Mouse (Mus musculus): ENCODE results near the gene Qtrt1. TPM values are rescaled to one million over a fixed set of nuclear protein-coding genes. Genes with fewer than 3 reads are reported as not detected.

Qtrt1 gene
- polyA plus RNA-seq, 1 experiment = 29.5 TPM

GRCm38 (mm10) chr9:21383966-21384365, 27.7 kb upstream of the Qtrt1 start:
- Histone ChIP-seq H3K4me1 (ENCODE audit: control insufficient read depth, insufficient read depth, low read length) (0 out of 2 replicates have a peak, but pooled peaks cover 4% of the 10 kb centered on the region), H3K4me3 (replicated peaks; ENCODE audit: extremely low read depth, low read depth, low read length) (no peak overlapping the region)
- TF ChIP-seq POLR2A (IDR thresholded peaks at IDR 0.05; ENCODE audit: borderline replicate concordance, extremely low read depth, low read depth, low read length) (no peak), CTCF (IDR thresholded peaks at IDR 0.05; ENCODE audit: insufficient read depth, low read length) (no peak)
- no peak for DNase-seq

- DNase-seq = no peak
- WGBS = 91% methylated on average over 10 of the region's 10 CpGs
- no peak for TF ChIP-seq POLR2A (IDR thresholded peaks at IDR 0.05; ENCODE audit: borderline replicate concordance, extremely low read depth, low read depth, low read length)
- no peak for TF ChIP-seq CTCF (IDR thresholded peaks at IDR 0.05; ENCODE audit: insufficient read depth, low read length)
- Histone ChIP-seq H3K4me3 (replicated peaks; ENCODE audit: extremely low read depth, low read depth, low read length) (no peak overlapping the region), H3K4me1 (ENCODE audit: control insufficient read depth, insufficient read depth, low read length) (no peaks in the 10 kb centered on the region)
These were observed 18.9 kb upstream of the Qtrt1 start for GRCm38 (mm10) chr9:21392646-21393175.

- no peak for DNase-seq
- Histone ChIP-seq H3K4me1 (ENCODE audit: control insufficient read depth, insufficient read depth, low read length) (no peaks in the 10 kb centered on the region), H3K4me3 (replicated peaks; ENCODE audit: extremely low read depth, low read depth, low read length) (no peak overlapping the region)
- WGBS = 85% methylated on average over 3 of the region's 3 CpGs
- no peak for TF ChIP-seq CTCF (IDR thresholded peaks at IDR 0.05; ENCODE audit: insufficient read depth, low read length)
- no peak for TF ChIP-seq POLR2A (IDR thresholded peaks at IDR 0.05; ENCODE audit: borderline replicate concordance, extremely low read depth, low read depth, low read length)
These were observed 15.9 kb upstream of the Qtrt1 start for GRCm38 (mm10) chr9:21395692-21396091.

GRCm38 (mm10) chr9:21397170-21397569, 14.5 kb upstream of the Qtrt1 start:
- Histone ChIP-seq H3K4me1 (ENCODE audit: control insufficient read depth, insufficient read depth, low read length) (no peaks in the 10 kb centered on the region), H3K4me3 (replicated peaks; ENCODE audit: extremely low read depth, low read depth, low read length) (no peak overlapping the region)
- 97% methylated on average over 3 of the region's 3 CpGs for WGBS
- TF ChIP-seq POLR2A (IDR thresholded peaks at IDR 0.05; ENCODE audit: borderline replicate concordance, extremely low read depth, low read depth, low read length) = no peak
- TF ChIP-seq CTCF (IDR thresholded peaks at IDR 0.05; ENCODE audit: insufficient read depth, low read length) = no peak
- DNase-seq = no peak

- H3K4me1 ChIP-seq (ENCODE audit: control insufficient read depth, insufficient read depth, low read length) = no peaks in the 10 kb centered on the region
- H3K4me3 ChIP-seq (replicated peaks; ENCODE audit: extremely low read depth, low read depth, low read length) = no peak overlapping the region
- DNase-seq = no peak
- no peak for TF ChIP-seq CTCF (IDR thresholded peaks at IDR 0.05; ENCODE audit: insufficient read depth, low read length)
- TF ChIP-seq POLR2A (IDR thresholded peaks at IDR 0.05; ENCODE audit: borderline replicate concordance, extremely low read depth, low read depth, low read length) = no peak
- 92% methylated on average over 9 of the region's 9 CpGs for WGBS
These were observed 10.6 kb upstream of the Qtrt1 start for GRCm38 (mm10) chr9:21401042-21401441.

- TF ChIP-seq CTCF (IDR thresholded peaks at IDR 0.05; ENCODE audit: insufficient read depth, low read length) (no peak), POLR2A (IDR thresholded peaks at IDR 0.05; ENCODE audit: borderline replicate concordance, extremely low read depth, low read depth, low read length) (no peak)
- Histone ChIP-seq H3K4me1 (ENCODE audit: control insufficient read depth, insufficient read depth, low read length) (no peaks in the 10 kb centered on the region), H3K4me3 (replicated peaks; ENCODE audit: extremely low read depth, low read depth, low read length) (no peak overlapping the region)
- DNase-seq = no peak
- WGBS = 81% methylated on average over 11 of the region's 11 CpGs
These were observed 8.8 kb upstream of the Qtrt1 start for GRCm38 (mm10) chr9:21402764-21403253.

- no peak overlapping the region for H3K4me3 ChIP-seq (replicated peaks; ENCODE audit: extremely low read depth, low read depth, low read length)
- TF ChIP-seq POLR2A (IDR thresholded peaks at IDR 0.05; ENCODE audit: borderline replicate concordance, extremely low read depth, low read depth, low read length) (no peak), CTCF (IDR thresholded peaks at IDR 0.05; ENCODE audit: insufficient read depth, low read length) (no peak)
- WGBS = 94% methylated on average over 5 of the region's 5 CpGs
- H3K4me1 ChIP-seq (ENCODE audit: control insufficient read depth, insufficient read depth, low read length) = no peaks in the 10 kb centered on the region
- DNase-seq = no peak
These were observed 7.9 kb upstream of the Qtrt1 start for GRCm38 (mm10) chr9:21403745-21404144.

GRCm38 (mm10) chr9:21405525-21405924, 6.1 kb upstream of the Qtrt1 start:
- no peak for DNase-seq
- Histone ChIP-seq H3K4me3 (replicated peaks; ENCODE audit: extremely low read depth, low read depth, low read length) (no peak overlapping the region), H3K4me1 (ENCODE audit: control insufficient read depth, insufficient read depth, low read length) (no peaks in the 10 kb centered on the region)
- WGBS = 81% methylated on average over 4 of the region's 4 CpGs
- TF ChIP-seq POLR2A (IDR thresholded peaks at IDR 0.05; ENCODE audit: borderline replicate concordance, extremely low read depth, low read depth, low read length) = no peak
- TF ChIP-seq CTCF (IDR thresholded peaks at IDR 0.05; ENCODE audit: insufficient read depth, low read length) = no peak

GRCm38 (mm10) chr9:21407951-21408350, 3.7 kb upstream of the Qtrt1 start:
- TF ChIP-seq POLR2A (IDR thresholded peaks at IDR 0.05; ENCODE audit: borderline replicate concordance, extremely low read depth, low read depth, low read length) (no peak), CTCF (IDR thresholded peaks at IDR 0.05; ENCODE audit: insufficient read depth, low read length) (no peak)
- no peak for DNase-seq

GRCm38 (mm10) chr9:21408624-21409023, 3.0 kb upstream of the Qtrt1 start:
- no peak for DNase-seq
- no peak for TF ChIP-seq POLR2A (IDR thresholded peaks at IDR 0.05; ENCODE audit: borderline replicate concordance, extremely low read depth, low read depth, low read length)
- TF ChIP-seq CTCF (IDR thresholded peaks at IDR 0.05; ENCODE audit: insufficient read depth, low read length) = no peak
- H3K4me1 ChIP-seq (ENCODE audit: control insufficient read depth, insufficient read depth, low read length) = no peaks in the 10 kb centered on the region
- no peak overlapping the region for H3K4me3 ChIP-seq (replicated peaks; ENCODE audit: extremely low read depth, low read depth, low read length)
- 59% methylated on average over 7 of the region's 7 CpGs for WGBS

More at GRCm38 (mm10) chr9:21407951-21408350, 3.7 kb upstream of the Qtrt1 start:
- H3K4me1 ChIP-seq (ENCODE audit: control insufficient read depth, insufficient read depth, low read length) = no peaks in the 10 kb centered on the region
- 5% methylated on average over 4 of the region's 4 CpGs for WGBS
- no peak overlapping the region for H3K4me3 ChIP-seq (replicated peaks; ENCODE audit: extremely low read depth, low read depth, low read length)

Measured in lung, adult 2 months (tissue).